Mouse (Mus musculus): ENCODE results near the gene Lyrm2. TPM values are rescaled to one million over a fixed set of nuclear protein-coding genes. Genes with fewer than 3 reads are reported as not detected.

The Lyrm2 gene
- 10 to 100 TPM in 18 of 26 experiments, 1 to 10 TPM in 8; 7.1 to 27.6 (median 11.6) TPM for total RNA-seq (2018; cell fraction: chromatin; rRNA removed)
- total RNA-seq (2018; cell fraction: cytosol; rRNA removed) = 10 to 100 TPM; 29.8 to 62.4 (median 46.0) TPM
- 10 to 100 TPM in 25 of 26 experiments, 1 to 10 TPM in 1; 5.5 to 40.9 (median 20.0) TPM for total RNA-seq (2018; cell fraction: nucleus; rRNA removed)
- 44.4 to 56.9 TPM (median 53.5 TPM) in 3 replicates for polyA plus RNA-seq (2018)

DNA sequence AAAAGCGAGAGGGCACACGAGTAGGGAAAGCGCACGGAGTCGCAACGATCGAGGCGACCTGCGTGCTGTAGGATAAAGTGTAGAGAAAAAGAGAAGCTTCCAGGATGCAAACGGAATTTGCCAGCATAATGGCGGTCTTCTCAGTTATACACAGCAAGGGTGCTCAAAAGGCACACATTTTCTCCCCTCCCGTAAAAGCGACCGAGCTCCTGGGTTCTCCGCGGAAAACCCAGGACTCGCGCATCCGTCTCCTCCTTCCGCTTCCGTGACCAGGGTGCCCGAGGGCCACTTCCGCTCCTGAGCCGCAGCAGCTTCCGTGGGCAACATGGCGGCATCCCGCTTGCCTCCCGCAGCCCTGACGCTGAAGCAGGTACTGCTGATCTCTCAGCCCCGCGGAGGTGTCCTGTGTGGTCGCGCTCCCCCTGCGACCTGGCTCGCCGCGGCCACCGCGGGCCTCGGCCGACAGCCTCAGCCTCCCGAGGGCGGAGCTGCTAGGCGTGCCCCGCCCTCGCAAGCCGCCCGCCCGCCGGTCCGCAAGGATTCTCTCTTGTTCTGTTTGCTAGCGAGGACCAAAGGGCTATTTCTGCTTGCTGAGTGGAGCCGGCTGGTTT, at the start of gene Lyrm2:
TSS of gene Lyrm2 (plus strand) at position 288 of the 611 bp plus-strand sequence.
- peak within 1 kb of the TSS; percentile 61 for H3K27ac ChIP-seq
- no peaks in the 10 kb centered on the region for H3K79me2 ChIP-seq (ENCODE audit: inconsistent target)
- no peaks in the 10 kb centered on the region for H3K36me3 ChIP-seq (ENCODE audit: inconsistent target)
- under 1% methylated on average over 53 of the region's 53 CpGs for WGBS (ENCODE audit: missing documents)
- peak within 1 kb of the TSS; percentile 67 for H3K4me3 ChIP-seq (ENCODE audit: inconsistent target)

DNA sequence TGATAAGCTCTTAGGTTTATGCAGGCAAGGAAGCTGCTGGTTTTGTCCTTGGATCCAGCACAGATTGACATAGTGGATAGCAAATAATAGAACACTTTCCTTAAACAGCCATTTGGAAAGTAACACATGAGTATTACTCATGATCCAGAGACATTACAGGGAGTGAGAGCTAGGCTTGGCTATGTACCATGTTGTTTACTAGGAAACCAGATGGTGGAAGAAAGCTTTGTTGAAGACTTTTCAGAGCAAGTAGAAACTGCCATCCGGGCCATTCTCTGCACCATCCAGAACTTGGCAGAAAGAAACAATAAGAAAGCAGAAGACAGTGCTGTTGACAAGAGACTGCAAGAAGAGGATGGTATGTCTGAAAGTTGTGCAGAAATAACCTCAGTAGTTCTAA, 49.3 kb upstream of the Lyrm2 start:
- 100% methylated on average over 1 of the region's 1 CpGs for WGBS (ENCODE audit: missing documents)
- H3K4me3 ChIP-seq (ENCODE audit: inconsistent target) = no peak overlapping the region
- no peaks in the 10 kb centered on the region for H3K79me2 ChIP-seq (ENCODE audit: inconsistent target)
- no peak overlapping the region for H3K27ac ChIP-seq
- peaks cover 19% of the 10 kb centered on the region; the same call in 1 of the 2 replicates for H3K36me3 ChIP-seq (ENCODE audit: inconsistent target)

DNA sequence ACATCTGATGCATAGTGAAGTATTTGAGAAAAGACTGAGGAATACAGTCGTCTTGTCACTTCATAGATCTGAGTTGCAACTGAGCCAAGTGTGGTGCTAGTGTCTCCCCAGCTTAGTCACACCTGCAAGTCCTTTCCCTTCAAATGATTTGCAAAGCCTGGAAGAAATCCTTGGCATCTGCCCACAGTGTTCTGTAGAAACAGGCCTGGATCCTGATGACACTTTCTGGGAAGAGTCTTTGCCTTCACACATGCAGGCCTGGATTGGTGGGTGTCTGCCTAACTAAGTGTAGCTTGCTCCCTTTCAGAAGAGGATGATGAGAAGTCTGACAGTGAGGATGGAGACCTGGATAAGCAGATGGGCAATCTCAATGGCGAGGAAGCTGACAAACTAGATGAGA, 42.6 kb upstream of the Lyrm2 start:
- no peak overlapping the region for H3K4me3 ChIP-seq (ENCODE audit: inconsistent target)
- H3K27ac ChIP-seq = no peak overlapping the region
- WGBS (ENCODE audit: missing documents) = 97% methylated on average over 2 of the region's 2 CpGs
- peaks cover 31% of the 10 kb centered on the region for H3K36me3 ChIP-seq (ENCODE audit: inconsistent target)
- H3K79me2 ChIP-seq (ENCODE audit: inconsistent target) = no peaks in the 10 kb centered on the region

- WGBS (ENCODE audit: missing documents) = 94% methylated on average over 7 of the region's 7 CpGs
- Histone ChIP-seq H3K27ac (no peak overlapping the region), H3K4me3 (ENCODE audit: inconsistent target) (no peak overlapping the region), H3K79me2 (ENCODE audit: inconsistent target) (no peaks in the 10 kb centered on the region), H3K36me3 (ENCODE audit: inconsistent target) (peaks cover 2% of the 10 kb centered on the region; the same call in 1 of the 2 replicates)
These were observed 32.6 kb upstream of the Lyrm2 start for GRCm38 (mm10) chr4:32767471-32767870.

GRCm38 (mm10) chr4:32768046-32768445, 32.0 kb upstream of the Lyrm2 start:
- 0 out of 2 replicates have a peak, but pooled peaks cover 2% of the 10 kb centered on the region for H3K36me3 ChIP-seq (ENCODE audit: inconsistent target)
- no peak overlapping the region for H3K4me3 ChIP-seq (ENCODE audit: inconsistent target)
- WGBS (ENCODE audit: missing documents) = 7% methylated on average over 10 of the region's 10 CpGs
- H3K27ac ChIP-seq = no peak overlapping the region
- no peaks in the 10 kb centered on the region for H3K79me2 ChIP-seq (ENCODE audit: inconsistent target)

GRCm38 (mm10) chr4:32770284-32770810, 29.7 kb upstream of the Lyrm2 start:
- Histone ChIP-seq H3K27ac (no peak overlapping the region), H3K4me3 (ENCODE audit: inconsistent target) (no peak overlapping the region), H3K79me2 (ENCODE audit: inconsistent target) (no peaks in the 10 kb centered on the region), H3K36me3 (ENCODE audit: inconsistent target) (peaks cover 13% of the 10 kb centered on the region; the same call in 1 of the 2 replicates)
- WGBS (ENCODE audit: missing documents) = 100% methylated on average over 7 of the region's 7 CpGs

GRCm38 (mm10) chr4:32779996-32780395, 20.1 kb upstream of the Lyrm2 start:
- Histone ChIP-seq H3K27ac (no peak overlapping the region), H3K4me3 (ENCODE audit: inconsistent target) (no peak overlapping the region), H3K36me3 (ENCODE audit: inconsistent target) (peaks cover 6% of the 10 kb centered on the region; the same call in 1 of the 2 replicates), H3K79me2 (ENCODE audit: inconsistent target) (no peaks in the 10 kb centered on the region)
- WGBS (ENCODE audit: missing documents) = 96% methylated on average over 4 of the region's 4 CpGs

DNA sequence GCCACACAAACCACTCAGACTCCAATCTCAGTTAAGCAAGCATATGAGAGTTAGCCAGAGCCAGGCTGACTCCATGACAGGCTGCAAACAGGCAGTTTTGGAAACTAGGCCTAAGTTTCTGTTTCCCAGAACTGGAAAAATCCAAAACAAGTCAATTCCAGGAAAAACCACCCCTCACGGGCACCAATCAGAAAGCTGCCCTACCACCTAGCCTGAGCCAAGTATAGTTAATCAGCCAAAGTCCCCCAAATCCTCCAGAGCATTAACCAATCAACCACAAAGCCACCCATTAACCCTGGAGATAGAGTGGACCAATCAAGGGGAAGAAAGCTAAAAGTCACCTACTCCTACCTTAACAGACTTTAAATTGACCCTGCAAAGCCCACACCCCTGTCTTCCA, 12.9 kb upstream of the Lyrm2 start:
- Histone ChIP-seq H3K79me2 (ENCODE audit: inconsistent target) (no peaks in the 10 kb centered on the region), H3K4me3 (ENCODE audit: inconsistent target) (no peak overlapping the region), H3K36me3 (ENCODE audit: inconsistent target) (no peaks in the 10 kb centered on the region), H3K27ac (no peak overlapping the region)
- 88% methylated on average over 1 of the region's 1 CpGs for WGBS (ENCODE audit: missing documents)

GRCm38 (mm10) chr4:32789020-32789419, 11.0 kb upstream of the Lyrm2 start:
- no peaks in the 10 kb centered on the region for H3K36me3 ChIP-seq (ENCODE audit: inconsistent target)
- no peak overlapping the region for H3K4me3 ChIP-seq (ENCODE audit: inconsistent target)
- WGBS (ENCODE audit: missing documents) = 72% methylated on average over 4 of the region's 4 CpGs
- H3K27ac ChIP-seq = no peak overlapping the region
- H3K79me2 ChIP-seq (ENCODE audit: inconsistent target) = no peaks in the 10 kb centered on the region

DNA sequence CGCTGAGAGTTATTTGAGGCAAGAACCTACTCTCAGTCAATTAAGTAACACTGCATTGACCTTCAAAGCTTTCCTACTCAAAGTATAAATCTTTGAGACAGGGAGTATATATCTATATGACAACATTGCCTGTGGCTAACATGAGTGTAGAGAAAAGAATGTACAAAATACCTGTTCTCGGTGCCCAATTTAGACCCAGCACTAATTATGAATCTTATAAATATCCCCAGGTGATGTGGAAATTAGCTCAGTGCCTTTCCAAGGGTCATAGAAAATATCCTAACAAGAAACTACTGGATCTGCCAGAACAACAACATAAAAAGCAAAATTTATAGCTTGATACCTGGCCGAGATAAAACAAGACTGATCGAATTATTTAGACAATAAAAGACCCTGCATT, 1.1 kb upstream of the Lyrm2 start:
- WGBS (ENCODE audit: missing documents) = 94% methylated on average over 4 of the region's 4 CpGs
- Histone ChIP-seq H3K4me3 (ENCODE audit: inconsistent target) (no peak overlapping the region), H3K79me2 (ENCODE audit: inconsistent target) (no peaks in the 10 kb centered on the region), H3K27ac (no peak overlapping the region), H3K36me3 (ENCODE audit: inconsistent target) (no peaks in the 10 kb centered on the region)

GRCm38 (mm10) chr4:32800577-32801170, 621 bp downstream of the Lyrm2 start:
- H3K79me2 ChIP-seq (ENCODE audit: inconsistent target) = no peaks in the 10 kb centered on the region
- WGBS (ENCODE audit: missing documents) = 16% methylated on average over 9 of the region's 9 CpGs
- H3K4me3 ChIP-seq (ENCODE audit: inconsistent target) = peak overlapping the region; percentile 67
- H3K27ac ChIP-seq = peak overlapping the region; percentile 61
- no peaks in the 10 kb centered on the region for H3K36me3 ChIP-seq (ENCODE audit: inconsistent target)

DNA sequence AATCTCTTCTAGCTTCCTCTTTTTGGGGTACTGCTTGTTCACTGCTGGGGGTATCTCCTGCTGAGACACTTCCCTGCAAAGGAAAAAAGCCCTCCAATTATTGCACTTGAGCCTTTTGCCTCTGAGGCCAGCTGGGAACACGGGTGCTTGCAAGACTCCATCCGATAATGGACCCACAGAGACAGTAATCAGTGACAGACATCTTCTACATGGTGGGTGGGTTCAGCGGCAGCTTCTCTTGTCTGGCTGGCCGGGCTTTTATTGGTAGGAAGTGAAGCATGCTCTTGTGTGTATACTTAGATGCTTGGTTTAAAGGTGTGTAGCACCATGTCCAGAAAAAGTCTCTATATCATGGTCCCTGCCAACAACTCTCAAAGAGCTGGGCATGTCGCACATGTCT, 17.4 kb downstream of the Lyrm2 start:
- Histone ChIP-seq H3K79me2 (ENCODE audit: inconsistent target) (no peaks in the 10 kb centered on the region), H3K36me3 (ENCODE audit: inconsistent target) (no peaks in the 10 kb centered on the region), H3K4me3 (ENCODE audit: inconsistent target) (no peak overlapping the region), H3K27ac (no peak overlapping the region)
- WGBS (ENCODE audit: missing documents) = 79% methylated on average over 5 of the region's 5 CpGs

DNA sequence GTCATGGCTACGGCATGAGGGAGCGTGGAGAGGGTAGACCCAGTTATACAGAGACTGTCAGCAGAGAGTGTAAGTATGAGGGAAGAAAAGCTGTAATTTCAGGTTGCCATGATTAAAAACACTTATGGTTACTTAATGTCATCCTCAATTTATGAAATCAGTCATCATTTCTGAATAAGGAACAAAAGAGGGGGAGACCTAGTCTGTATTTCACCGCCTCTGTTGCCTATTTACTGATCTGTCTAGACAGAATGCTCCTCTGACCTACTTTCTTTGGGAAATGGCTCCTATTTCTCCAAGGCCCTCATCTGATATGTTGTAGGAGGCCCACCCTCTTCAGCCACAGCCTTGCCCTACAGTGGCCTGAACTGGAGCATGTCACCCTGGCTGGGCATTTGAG, 20.6 kb downstream of the Lyrm2 start:
- 97% methylated on average over 3 of the region's 3 CpGs for WGBS (ENCODE audit: missing documents)
- H3K36me3 ChIP-seq (ENCODE audit: inconsistent target) = no peaks in the 10 kb centered on the region
- no peaks in the 10 kb centered on the region for H3K79me2 ChIP-seq (ENCODE audit: inconsistent target)
- H3K4me3 ChIP-seq (ENCODE audit: inconsistent target) = no peak overlapping the region
- H3K27ac ChIP-seq = no peak overlapping the region

- Histone ChIP-seq H3K27ac (no peak overlapping the region), H3K4me3 (ENCODE audit: inconsistent target) (no peak overlapping the region), H3K36me3 (ENCODE audit: inconsistent target) (no peaks in the 10 kb centered on the region), H3K79me2 (ENCODE audit: inconsistent target) (no peaks in the 10 kb centered on the region)
- WGBS (ENCODE audit: missing documents) = 67% methylated on average over 8 of the region's 8 CpGs
These were observed 24.2 kb downstream of the Lyrm2 start for GRCm38 (mm10) chr4:32824254-32824653.

DNA sequence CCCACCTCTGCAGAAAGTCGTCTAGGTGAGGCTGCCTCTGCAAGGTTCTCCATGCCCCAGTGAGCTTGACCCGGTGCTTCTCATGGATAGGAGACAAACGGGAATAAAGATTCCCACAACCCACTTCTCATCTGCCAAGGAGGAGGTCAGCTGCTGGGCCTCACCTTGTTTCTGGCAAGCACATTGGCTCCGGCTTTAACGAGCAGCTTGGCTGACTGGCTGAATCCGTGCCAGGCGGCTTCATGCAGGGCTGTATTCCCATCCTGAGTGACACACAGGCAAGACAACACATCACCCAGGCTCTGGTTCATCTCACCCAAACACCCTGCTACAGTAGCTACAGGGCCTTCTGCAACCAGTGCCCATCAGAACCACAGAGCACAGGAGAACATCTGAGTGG, 26.9 kb downstream of the Lyrm2 start:
- WGBS (ENCODE audit: missing documents) = 93% methylated on average over 7 of the region's 7 CpGs

More for the DNA sequence above, 26.9 kb downstream of the Lyrm2 start:
- Histone ChIP-seq H3K27ac (no peak overlapping the region), H3K79me2 (ENCODE audit: inconsistent target) (no peaks in the 10 kb centered on the region), H3K36me3 (ENCODE audit: inconsistent target) (no peaks in the 10 kb centered on the region), H3K4me3 (ENCODE audit: inconsistent target) (no peak overlapping the region)
